Mouse (Mus musculus): ENCODE data around the gene Eno3.

GRCm38 (mm10) chr11:70615516-70616093 lies 41.4 kb upstream of the Eno3 start, which contains the start of gene 4930544D05Rik:
- TF ChIP-seq CTCF (IDR thresholded peaks at IDR 0.05), result no peak
- TF ChIP-seq POLR2A (IDR thresholded peaks at IDR 0.05; ENCODE audit: insufficient read depth, low read depth, low read length), result no peak
- TF ChIP-seq EP300 (IDR thresholded peaks at IDR 0.05; ENCODE audit: insufficient read depth, low read depth, low read length), result no peak
